Mouse (Mus musculus): ENCODE results near the gene Slc9a2. TPM values are rescaled to one million over a fixed set of nuclear protein-coding genes. Genes with fewer than 3 reads are reported as not detected.

Slc9a2 gene
- polyA plus RNA-seq, 1 experiment, result 0.28 TPM

- Histone ChIP-seq H3K27ac (replicated peaks; ENCODE audit: low read depth, low read length) (no peak overlapping the region), H3K4me3 (ENCODE audit: insufficient read depth, low read depth, low read length) (peak overlapping the region; percentile 90), H3K4me1 (ENCODE audit: control insufficient read depth, insufficient read depth, insufficient read length, low read length) (no peaks in the 10 kb centered on the region)
Measured at GRCm38 (mm10) chr1:40789666-40790233, 109.4 kb downstream of the Slc9a2 start.

GRCm38 (mm10) chr1:40790324-40791141 lies 110.2 kb downstream of the Slc9a2 start, which contains the start of gene Mfsd9:
TSS of gene Mfsd9 (minus strand) at chr1:40790687.
- Histone ChIP-seq H3K27ac (replicated peaks; ENCODE audit: low read depth, low read length) (no peak within 1 kb of the TSS), H3K4me3 (ENCODE audit: insufficient read depth, low read depth, low read length) (peak within 1 kb of the TSS; percentile 90), H3K4me1 (ENCODE audit: control insufficient read depth, insufficient read depth, insufficient read length, low read length) (no peaks in the 10 kb centered on the region)

- no peak overlapping the region for H3K27ac ChIP-seq (replicated peaks; ENCODE audit: low read depth, low read length)
Measured at GRCm38 (mm10) chr1:40795508-40795907, 115.1 kb downstream of the Slc9a2 start.

GRCm38 (mm10) chr1:40797348-40797747 lies 117.0 kb downstream of the Slc9a2 start:
- H3K27ac ChIP-seq (replicated peaks; ENCODE audit: low read depth, low read length), result no peak overlapping the region
- no peaks in the 10 kb centered on the region for H3K4me1 ChIP-seq (ENCODE audit: control insufficient read depth, insufficient read depth, insufficient read length, low read length)
- H3K4me3 ChIP-seq (ENCODE audit: insufficient read depth, low read depth, low read length), result no peak overlapping the region

More at GRCm38 (mm10) chr1:40795508-40795907, 115.1 kb downstream of the Slc9a2 start:
- Histone ChIP-seq H3K4me3 (ENCODE audit: insufficient read depth, low read depth, low read length) (no peak overlapping the region), H3K4me1 (ENCODE audit: control insufficient read depth, insufficient read depth, insufficient read length, low read length) (no peaks in the 10 kb centered on the region)

GRCm38 (mm10) chr1:40799121-40799520 lies 118.7 kb downstream of the Slc9a2 start:
- H3K4me3 ChIP-seq (ENCODE audit: insufficient read depth, low read depth, low read length), result no peak overlapping the region
- H3K27ac ChIP-seq (replicated peaks; ENCODE audit: low read depth, low read length), result peak overlapping the region; percentile 44
- H3K4me1 ChIP-seq (ENCODE audit: control insufficient read depth, insufficient read depth, insufficient read length, low read length), result no peaks in the 10 kb centered on the region; the same call in 1 of the 2 replicates

GRCm38 (mm10) chr1:40800908-40801307 lies 120.5 kb downstream of the Slc9a2 start:
- H3K4me3 ChIP-seq (ENCODE audit: insufficient read depth, low read depth, low read length), result no peak overlapping the region
- peaks cover 2% of the 10 kb centered on the region; the same call in 1 of the 2 replicates for H3K4me1 ChIP-seq (ENCODE audit: control insufficient read depth, insufficient read depth, insufficient read length, low read length)
- no peak overlapping the region for H3K27ac ChIP-seq (replicated peaks; ENCODE audit: low read depth, low read length)

GRCm38 (mm10) chr1:40802759-40803158 lies 122.4 kb downstream of the Slc9a2 start:
- H3K27ac ChIP-seq (replicated peaks; ENCODE audit: low read depth, low read length), result no peak overlapping the region
- H3K4me3 ChIP-seq (ENCODE audit: insufficient read depth, low read depth, low read length), result no peak overlapping the region
- H3K4me1 ChIP-seq (ENCODE audit: control insufficient read depth, insufficient read depth, insufficient read length, low read length), result peaks cover 4% of the 10 kb centered on the region; the same call in 1 of the 2 replicates

- Histone ChIP-seq H3K4me1 (ENCODE audit: control insufficient read depth, insufficient read depth, insufficient read length, low read length) (peaks cover 6% of the 10 kb centered on the region; the same call in 1 of the 2 replicates), H3K4me3 (ENCODE audit: insufficient read depth, low read depth, low read length) (no peak overlapping the region), H3K27ac (replicated peaks; ENCODE audit: low read depth, low read length) (no peak overlapping the region)
Measured at GRCm38 (mm10) chr1:40804118-40804517, 123.7 kb downstream of the Slc9a2 start.

- H3K4me1 ChIP-seq (ENCODE audit: control insufficient read depth, insufficient read depth, insufficient read length, low read length), result peaks cover 6% of the 10 kb centered on the region; the same call in 1 of the 2 replicates
- H3K4me3 ChIP-seq (ENCODE audit: insufficient read depth, low read depth, low read length), result peak within 1 kb of the TSS; percentile 70
- H3K27ac ChIP-seq (replicated peaks; ENCODE audit: low read depth, low read length), result peak within 1 kb of the TSS; percentile 96
Measured at GRCm38 (mm10) chr1:40805351-40805750, 125.0 kb downstream of the Slc9a2 start, which contains the start of gene Tmem182. TSS of gene Tmem182 (plus strand) at chr1:40805601.

- peaks cover 6% of the 10 kb centered on the region; the same call in 1 of the 2 replicates for H3K4me1 ChIP-seq (ENCODE audit: control insufficient read depth, insufficient read depth, insufficient read length, low read length)
- peak overlapping the region; percentile 84 for H3K27ac ChIP-seq (replicated peaks; ENCODE audit: low read depth, low read length)
- peak overlapping the region; percentile 70 for H3K4me3 ChIP-seq (ENCODE audit: insufficient read depth, low read depth, low read length)
Measured at GRCm38 (mm10) chr1:40805891-40806290, 125.5 kb downstream of the Slc9a2 start.

GRCm38 (mm10) chr1:40808643-40809042 lies 128.3 kb downstream of the Slc9a2 start:
- Histone ChIP-seq H3K4me1 (ENCODE audit: control insufficient read depth, insufficient read depth, insufficient read length, low read length) (peaks cover 10% of the 10 kb centered on the region), H3K4me3 (ENCODE audit: insufficient read depth, low read depth, low read length) (peak overlapping the region; percentile 22; the same call in 1 of the 2 replicates), H3K27ac (replicated peaks; ENCODE audit: low read depth, low read length) (no peak overlapping the region)

GRCm38 (mm10) chr1:40815071-40815845 lies 134.9 kb downstream of the Slc9a2 start:
- peaks cover 19% of the 10 kb centered on the region for H3K4me1 ChIP-seq (ENCODE audit: control insufficient read depth, insufficient read depth, insufficient read length, low read length)
- peak overlapping the region; percentile 80 for H3K27ac ChIP-seq (replicated peaks; ENCODE audit: low read depth, low read length)
- peak overlapping the region; percentile 20; the same call in 1 of the 2 replicates for H3K4me3 ChIP-seq (ENCODE audit: insufficient read depth, low read depth, low read length)
